Mouse (Mus musculus): ENCODE results near the gene Elp4.

Gene Elp4

GRCm38 (mm10) chr2:105659350-105659749 is 245.0 kb downstream of the Elp4 start:
- DNase-seq (ENCODE audit: extremely low read depth, low read depth): no peak

GRCm38 (mm10) chr2:105656456-105656855 is 247.9 kb downstream of the Elp4 start:
- no peak for DNase-seq (ENCODE audit: extremely low read depth, low read depth)

Data from MEL-GATA-1-ER (cell line).